Mouse (Mus musculus): ENCODE measurements around the gene Tssc4. TPM values are rescaled to one million over a fixed set of nuclear protein-coding genes. Genes with fewer than 3 reads are reported as not detected.
A peak's percentile ranks its signal among the peaks of the same experiment; 100 is the strongest.

The Tssc4 gene
- total RNA-seq, 2 experiments from 2014 or later: 32.6 to 33.9 TPM

DNA sequence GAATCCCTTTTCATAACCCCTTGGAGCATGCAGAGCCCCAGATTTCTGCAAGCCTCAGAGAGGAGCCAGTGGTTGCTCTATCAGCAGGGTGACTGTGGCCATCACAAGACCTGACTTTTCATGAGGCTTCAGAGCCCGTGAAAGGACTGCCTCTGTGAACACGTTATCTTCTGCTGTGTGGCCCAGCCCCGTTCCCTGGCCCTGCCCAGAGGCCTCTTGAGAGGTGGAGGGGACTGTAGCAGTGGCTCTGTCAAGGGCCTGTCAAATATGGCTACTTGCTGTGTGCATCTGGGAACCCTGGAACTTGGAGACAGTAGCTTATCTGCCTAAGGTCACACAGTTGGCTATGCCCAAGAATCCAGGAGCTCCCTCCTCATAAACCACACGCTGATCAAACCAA, 42.7 kb downstream of the Tssc4 start:
- DNase-seq: peak; percentile 65

GRCm38 (mm10) chr7:143112395-143112794, 43.3 kb downstream of the Tssc4 start:
- peak; percentile 64 for DNase-seq

GRCm38 (mm10) chr7:143114773-143115172, 45.7 kb downstream of the Tssc4 start:
- DNase-seq: no peak

- no peak for DNase-seq
Observed at GRCm38 (mm10) chr7:143116521-143116920, 47.5 kb downstream of the Tssc4 start.

GRCm38 (mm10) chr7:143119407-143119806, 50.4 kb downstream of the Tssc4 start:
- DNase-seq: no peak

DNA sequence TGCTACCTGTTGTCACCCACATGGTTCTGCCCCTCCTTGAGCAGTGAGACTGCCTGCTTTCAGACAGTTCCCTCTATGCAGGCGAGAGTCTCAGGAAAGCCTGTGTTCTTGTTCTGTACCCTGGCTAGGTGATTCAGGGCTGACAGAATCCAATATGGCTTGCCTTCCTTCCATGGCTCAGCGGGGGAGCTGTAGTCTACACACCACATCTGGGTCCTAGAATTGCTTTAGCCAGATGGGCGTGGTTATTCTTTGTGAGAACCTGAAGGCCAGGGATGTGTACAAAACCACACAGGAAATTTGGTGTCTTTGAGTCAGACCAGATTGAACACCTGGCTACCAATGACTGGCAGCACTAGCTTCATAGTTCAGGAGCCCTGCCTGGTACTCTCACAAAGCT, 50.8 kb downstream of the Tssc4 start:
- no peak for DNase-seq

Other genes with a start within 250 kb of the Tssc4 start
- gene Th, start 138.1 kb upstream of the Tssc4 start, total RNA-seq (2021): under 1 TPM in 1 of 2 experiments, not detected in 1; 0.14 TPM
- gene Ascl2, start 100.0 kb upstream of the Tssc4 start, total RNA-seq (2021): not detected
- gene Tspan32, start 64.2 kb upstream of the Tssc4 start, total RNA-seq (2021): under 1 TPM; 0.45 to 0.64 TPM
- gene Cd81, start 16.5 kb upstream of the Tssc4 start, total RNA-seq (2021): 100 to 1,000 TPM; 600 to 620 TPM
- under 1 TPM; 0.74 to 0.93 TPM for gene Trpm5, start 25.4 kb downstream of the Tssc4 start, total RNA-seq (2021)
- gene Kcnq1, start 37.1 kb downstream of the Tssc4 start, total RNA-seq (2021): 10 to 100 TPM; 51.7 to 55.3 TPM